Mouse (Mus musculus): ENCODE measurements around the gene Zkscan7.

The Zkscan7 gene

GRCm38 (mm10) chr9:122922436-122922835 is 37.0 kb downstream of the Zkscan7 start:
- no peak for DNase-seq

GRCm38 (mm10) chr9:122922936-122923381 is 37.5 kb downstream of the Zkscan7 start, which contains the start of gene Zfp105:
Gene Zfp105, plus strand, starts transcription at chr9:122923072.
- DNase-seq, result peak; percentile 70

- no peak for DNase-seq
Measured at GRCm38 (mm10) chr9:122928915-122929314, 43.4 kb downstream of the Zkscan7 start.

All from cerebellum, adult 9-10 months (tissue).